Mouse (Mus musculus) embryonic facial prominence, embryonic 11.5 days (tissue): ENCODE measurements around the gene Igf2r. TPM values are rescaled to one million over a fixed set of nuclear protein-coding genes. Genes with fewer than 3 reads are reported as not detected.
A peak's percentile ranks its signal among the peaks of the same experiment; 100 is the strongest.

Experiments
- ATAC-seq: fragments of 200-750 bp; cut with Nextera tagmentation; replicated peaks from 2 replicates; pipeline ENCODE4 v1.8.0; 2017; ENCODE audit warnings: low read depth; ENCODE audit not compliant: insufficient number of reproducible peaks, low FRiP score, low TSS enrichment
- DNase-seq: peaks from one replicate; pipeline ENCODE4 v3.0.0-alpha.2; 2015; ENCODE audit warnings: low spot score
- H3K27ac ChIP-seq: fragments of 300-500 bp; sonication (generic); replicated peaks from 2 replicates; pipeline ENCODE4 v1.5.1; 2014; ENCODE audit warnings: mild to moderate bottlenecking, low read depth, low read length, control low read depth
- H3K27me3 ChIP-seq: fragments of 300-500 bp; sonication (generic); 2 replicates; pipeline ENCODE4 v1.6.1; 2014; ENCODE audit warnings: mild to moderate bottlenecking, low read length, moderate library complexity, mixed read lengths; ENCODE audit not compliant: control insufficient read depth, insufficient read depth
- H3K36me3 ChIP-seq: fragments of 300-500 bp; sonication (generic); replicated peaks from 2 replicates; pipeline ENCODE4 v1.6.1; 2014; ENCODE audit warnings: low read depth, mild to moderate bottlenecking, low read length, moderate library complexity, mixed read lengths; ENCODE audit not compliant: control insufficient read depth, insufficient read depth
- H3K4me1 ChIP-seq: fragments of 300-500 bp; sonication (generic); 2 replicates; pipeline ENCODE4 v1.6.1; 2014; ENCODE audit warnings: low read length, mixed read lengths; ENCODE audit not compliant: control insufficient read depth, insufficient read depth
- H3K4me2 ChIP-seq: fragments of 300-500 bp; sonication (generic); 2 replicates; pipeline ENCODE4 v1.6.1; 2014; ENCODE audit warnings: low read depth, mild to moderate bottlenecking, control low read depth, low read length, moderate library complexity
- H3K4me3 ChIP-seq: fragments of 300-500 bp; sonication (generic); 2 replicates; pipeline ENCODE4 v1.5.1; 2014; ENCODE audit warnings: low read depth, low read length, control low read depth
- H3K9ac ChIP-seq: fragments of 300-500 bp; sonication (generic); replicated peaks from 2 replicates; pipeline ENCODE4 v1.6.1; 2014; ENCODE audit warnings: mild to moderate bottlenecking, control low read depth, low read length
- H3K9me3 ChIP-seq: fragments of 300-500 bp; sonication (generic); replicated peaks from 2 replicates; pipeline ENCODE4 v1.6.1; 2016; ENCODE audit warnings: mild to moderate bottlenecking, low read length, inconsistent platforms, mixed read lengths; ENCODE audit not compliant: control insufficient read depth
- WGBS: fragments of 180-500 bp; shearing (Covaris S2); extraction: QIAGEN DNeasy Blood & Tissue Kit; methylation state at CpG from one replicate; pipeline ENCODE4 v1.1.7; 2014; 5-methylcytosine and 5-hydroxymethylcytosine counted together
- polyA plus RNA-seq: library from polyadenylated mRNA; unstranded; fragments of >200 nt; fragmentation: Nextera tagmentation; extraction: Ambion mirVana; gene quantifications from 2 replicates; pipeline ENCODE4 v1.2.1, GENCODE M21; 2014

Igf2r gene
- polyA plus RNA-seq, 1 experiment from 2014 or later = 19.6 TPM

GRCm38 (mm10) chr17:12750591-12751170 lies 18.8 kb downstream of the Igf2r start:
- ATAC-seq (no peak), DNase-seq (peak; percentile 15)
- Histone ChIP-seq H3K9ac (no peak overlapping the region), H3K27me3 (no peaks in the 10 kb centered on the region), H3K4me2 (peak overlapping the region; percentile 14; the same call in 1 of the 2 replicates), H3K36me3 (no peaks in the 10 kb centered on the region; the same call in 1 of the 2 replicates), H3K9me3 (no peaks in the 10 kb centered on the region), H3K27ac (peak overlapping the region; percentile 63), H3K4me1 (peaks cover 17% of the 10 kb centered on the region), H3K4me3 (no peak overlapping the region)
- WGBS = 31% methylated on average over 9 of the region's 9 CpGs

DNA sequence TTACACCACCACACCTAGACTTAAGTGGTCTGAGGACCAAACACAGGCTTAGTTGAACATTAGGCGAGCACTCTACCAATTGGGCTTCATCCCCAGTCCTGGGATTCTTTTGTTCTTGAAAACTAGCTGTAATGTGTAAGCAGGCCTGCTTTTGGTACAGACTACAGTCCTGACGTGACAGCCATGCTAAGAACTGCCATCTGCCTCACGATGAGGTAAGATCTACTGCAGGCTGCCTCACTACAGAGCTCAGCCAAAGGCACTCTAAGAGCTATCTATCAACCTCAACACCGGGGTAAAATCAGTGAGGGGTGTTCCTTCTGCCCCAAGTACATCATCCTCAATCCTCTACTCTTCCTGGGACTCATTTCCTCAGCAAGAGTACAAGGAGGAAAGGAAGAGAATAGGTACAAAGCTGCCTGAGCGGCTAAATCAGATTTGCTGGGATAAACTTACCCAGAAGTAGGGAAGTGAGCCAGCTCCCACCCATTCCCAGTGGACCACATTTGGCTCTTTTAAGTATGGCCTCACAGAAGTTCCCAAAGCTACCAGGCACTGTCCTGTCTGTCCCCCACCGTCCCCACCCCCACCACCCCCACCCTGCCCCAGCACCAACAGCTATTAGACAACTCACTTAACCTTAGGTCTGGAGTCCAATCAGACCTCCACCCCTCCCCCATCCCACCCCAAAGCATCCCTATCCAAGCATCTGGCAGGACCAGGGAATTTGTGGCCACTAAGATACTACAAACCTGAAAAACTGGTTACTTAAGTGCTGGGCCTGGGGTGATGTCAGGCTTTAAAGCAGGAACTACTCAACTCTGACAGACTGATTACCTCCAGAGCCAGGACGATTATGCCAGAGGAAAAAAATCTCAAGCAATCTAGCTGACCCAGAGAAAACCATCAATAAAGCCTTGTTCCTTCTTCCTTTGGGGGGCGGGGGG lies 19.8 kb downstream of the Igf2r start:
- peak; percentile 74 for DNase-seq
- no peak overlapping the region for H3K4me3 ChIP-seq
- 33% methylated on average over 8 of the region's 8 CpGs for WGBS
- no peaks in the 10 kb centered on the region for H3K9me3 ChIP-seq
- no peaks in the 10 kb centered on the region for H3K27me3 ChIP-seq
- no peak overlapping the region for H3K4me2 ChIP-seq
- 0 out of 2 replicates have a peak, but pooled peaks have one; percentile 12 for ATAC-seq
- H3K27ac ChIP-seq = 0 out of 2 replicates have a peak overlapping the region, but pooled peaks have one; percentile 53
- no peaks in the 10 kb centered on the region; the same call in 1 of the 2 replicates for H3K36me3 ChIP-seq
- H3K4me1 ChIP-seq = peaks cover 17% of the 10 kb centered on the region
- no peak overlapping the region for H3K9ac ChIP-seq

DNA sequence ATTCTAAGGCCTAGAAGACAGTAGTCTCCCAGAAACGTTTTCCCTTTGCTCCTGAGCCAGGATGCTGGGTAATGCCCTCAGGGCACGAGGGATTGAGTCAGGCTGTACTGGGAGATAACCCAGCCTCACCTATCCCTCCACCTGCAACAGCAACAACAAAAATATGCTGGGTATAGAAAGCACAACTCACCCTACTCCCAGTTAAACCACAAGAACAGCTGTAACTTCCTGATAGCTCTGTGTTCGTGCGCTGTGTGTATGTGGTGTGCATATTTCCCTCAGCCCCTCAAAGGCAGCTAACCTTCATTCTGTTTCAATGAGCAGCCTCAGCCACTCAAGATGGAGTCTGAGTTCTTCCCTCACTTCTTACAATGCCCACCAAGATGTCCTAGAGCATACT lies 23.7 kb downstream of the Igf2r start:
- WGBS = 79% methylated on average over 4 of the region's 4 CpGs
- Histone ChIP-seq H3K4me1 (peaks cover 14% of the 10 kb centered on the region), H3K4me3 (no peak overlapping the region), H3K9me3 (peaks cover 11% of the 10 kb centered on the region; the same call in 1 of the 2 replicates), H3K9ac (no peak overlapping the region), H3K27me3 (no peaks in the 10 kb centered on the region), H3K4me2 (no peak overlapping the region), H3K36me3 (peaks cover 12% of the 10 kb centered on the region), H3K27ac (no peak overlapping the region)
- ATAC-seq (no peak), DNase-seq (no peak)

DNA sequence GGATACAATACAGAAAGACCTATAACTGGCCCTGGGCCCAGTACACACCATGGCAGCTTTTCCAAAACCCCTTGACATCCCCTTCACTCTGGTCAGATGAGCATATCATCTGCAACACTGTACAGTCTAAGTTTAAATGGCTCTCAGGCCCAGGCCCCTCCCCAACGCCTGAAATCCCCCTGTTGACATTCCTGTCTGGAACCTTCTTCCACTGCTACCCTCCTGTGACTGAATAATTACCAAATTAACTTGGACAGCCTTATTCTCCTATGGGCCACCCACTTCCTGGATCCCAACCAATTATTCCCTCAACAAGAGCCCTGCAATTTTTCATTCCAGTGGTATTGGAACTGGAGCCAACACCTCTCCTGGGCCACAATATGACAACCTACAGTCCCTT lies 25.4 kb downstream of the Igf2r start:
- Histone ChIP-seq H3K27ac (no peak overlapping the region), H3K27me3 (no peaks in the 10 kb centered on the region), H3K9ac (no peak overlapping the region), H3K36me3 (peaks cover 12% of the 10 kb centered on the region), H3K4me2 (no peak overlapping the region), H3K4me1 (peaks cover 2% of the 10 kb centered on the region; the same call in 1 of the 2 replicates), H3K9me3 (peaks cover 11% of the 10 kb centered on the region; the same call in 1 of the 2 replicates), H3K4me3 (no peak overlapping the region)
- ATAC-seq (no peak), DNase-seq (no peak)
- 75% methylated on average over 1 of the region's 1 CpGs for WGBS

GRCm38 (mm10) chr17:12742151-12742908 lies 27.1 kb downstream of the Igf2r start:
- Histone ChIP-seq H3K9me3 (peaks cover 11% of the 10 kb centered on the region; the same call in 1 of the 2 replicates), H3K4me1 (no peaks in the 10 kb centered on the region), H3K27me3 (no peaks in the 10 kb centered on the region), H3K4me2 (peak overlapping the region; percentile 51), H3K27ac (peak overlapping the region; percentile 67; the same call in 1 of the 2 replicates), H3K4me3 (peak overlapping the region; percentile 53), H3K9ac (peak overlapping the region; percentile 70), H3K36me3 (peaks cover 12% of the 10 kb centered on the region)
- WGBS = 55% methylated on average over 38 of the region's 38 CpGs
- peak; percentile 23 for DNase-seq
- ATAC-seq = no peak

- peaks cover 11% of the 10 kb centered on the region; the same call in 1 of the 2 replicates for H3K9me3 ChIP-seq
- H3K27ac ChIP-seq = peak overlapping the region; percentile 67
- peak overlapping the region; percentile 53 for H3K4me3 ChIP-seq
- no peaks in the 10 kb centered on the region for H3K27me3 ChIP-seq
- peak overlapping the region; percentile 51 for H3K4me2 ChIP-seq
- peak overlapping the region; percentile 70 for H3K9ac ChIP-seq
- WGBS = 55% methylated on average over 34 of the region's 45 CpGs
- H3K36me3 ChIP-seq = peaks cover 12% of the 10 kb centered on the region
- H3K4me1 ChIP-seq = no peaks in the 10 kb centered on the region
- ATAC-seq (peak; percentile 79), DNase-seq (peak; percentile 80)
These were observed 28.1 kb downstream of the Igf2r start for GRCm38 (mm10) chr17:12741218-12741968.

DNA sequence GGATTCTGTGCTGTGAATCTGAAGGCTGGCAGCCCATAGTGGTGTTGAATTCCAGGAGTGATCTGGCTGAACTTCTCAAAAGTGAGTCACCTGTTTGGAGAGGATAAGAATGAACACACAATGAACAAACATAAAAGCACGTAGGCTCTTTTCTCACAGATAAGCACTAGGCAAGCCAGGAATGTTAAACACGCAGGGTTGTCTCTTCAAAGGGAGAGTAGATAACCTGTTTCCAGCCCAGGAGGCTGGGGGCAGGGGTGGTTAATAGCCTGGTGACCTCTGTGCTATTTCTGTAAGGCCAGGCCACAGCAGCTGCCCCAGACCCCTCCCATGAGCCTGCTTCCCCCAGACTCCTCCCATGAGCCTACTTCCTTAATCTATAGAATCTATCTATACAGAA lies 29.1 kb downstream of the Igf2r start:
- Histone ChIP-seq H3K36me3 (peaks cover 12% of the 10 kb centered on the region), H3K27me3 (no peaks in the 10 kb centered on the region), H3K4me3 (no peak overlapping the region), H3K4me1 (no peaks in the 10 kb centered on the region; the same call in 1 of the 2 replicates), H3K27ac (no peak overlapping the region), H3K9me3 (peaks cover 11% of the 10 kb centered on the region; the same call in 1 of the 2 replicates), H3K9ac (no peak overlapping the region), H3K4me2 (no peak overlapping the region)
- ATAC-seq = no peak
- 27% methylated on average over 2 of the region's 2 CpGs for WGBS
- DNase-seq = no peak
